In genomic region chr12:108179246-108179320, GRCm38 (mm10) we compare ENCODE assay signal across 8 mouse cellular contexts. TPM values are rescaled to one million over a fixed set of nuclear protein-coding genes. Genes with fewer than 3 reads are reported as not detected.
A peak's percentile ranks its signal among the peaks of the same experiment; 100 is the strongest.
DNase-seq lines count a peak whose midpoint lies in the region; ATAC-seq and TF ChIP-seq lines count a peak whose summit lies in the region.

TSS of gene Setd3 (minus strand) at chr12:108179314.

- TF ChIP-seq POLR2A in thymus, adult 2 months (IDR thresholded peaks at IDR 0.05; ENCODE audit: control insufficient read depth, extremely low read depth, insufficient read depth, low read length, poor library complexity), result no peak
- no peak for TF ChIP-seq POLR2A in limb, embryonic 14.5 days (IDR thresholded peaks at IDR 0.05; ENCODE audit: borderline replicate concordance, extremely low read depth, insufficient read depth, insufficient read length)

- peak within 1 kb of the TSS; percentile 49 for H3K27ac ChIP-seq in thymus, adult 2 months (ENCODE audit: control insufficient read depth, insufficient read depth, low read length)
- H3K27ac ChIP-seq in limb, embryonic 14.5 days (replicated peaks; ENCODE audit: low read depth, low read length), result peak within 1 kb of the TSS; percentile 83
- peak within 1 kb of the TSS; percentile 91 for H3K27ac ChIP-seq in stomach, embryonic 14.5 days (ENCODE audit: low read length)

- TF ChIP-seq CTCF in thymus, adult 2 months (IDR thresholded peaks at IDR 0.05; ENCODE audit: borderline replicate concordance, control insufficient read depth, extremely low read depth, insufficient read depth, low read length, poor library complexity), result no peak

- ATAC-seq in erythroid progenitor cell, adult 5-6 weeks (replicated peaks; ENCODE audit: low FRiP score, poor library complexity, severe bottlenecking), result no peak
- no peak for ATAC-seq in limb, embryonic 14.5 days (ENCODE audit: low FRiP score, low read depth)
- ATAC-seq in stomach, embryonic 14.5 days (ENCODE audit: insufficient number of reproducible peaks, insufficient read depth, low FRiP score, low read depth), result no peak

- H3K27me3 ChIP-seq in thymus, adult 2 months (ENCODE audit: control insufficient read depth, insufficient read depth, low read length), result no peaks in the 10 kb centered on the region
- no peaks in the 10 kb centered on the region for H3K27me3 ChIP-seq in limb, embryonic 14.5 days (ENCODE audit: control insufficient read depth, insufficient read depth, low read length)
- H3K27me3 ChIP-seq in stomach, embryonic 14.5 days (ENCODE audit: control insufficient read depth, insufficient read depth, low read length), result no peaks in the 10 kb centered on the region

- peak within 1 kb of the TSS; percentile 93 for H3K9ac ChIP-seq in limb, embryonic 14.5 days (ENCODE audit: low read depth, low read length, severe bottlenecking)
- peak within 1 kb of the TSS; percentile 94 for H3K9ac ChIP-seq in stomach, embryonic 14.5 days (replicated peaks; ENCODE audit: low read depth, low read length)

- H3K36me3 ChIP-seq in thymus, adult 2 months (ENCODE audit: control insufficient read depth, insufficient read depth, low read length), result no peaks in the 10 kb centered on the region
- peaks cover 20% of the 10 kb centered on the region for H3K36me3 ChIP-seq in limb, embryonic 14.5 days (ENCODE audit: control insufficient read depth, insufficient read depth, low read length)
- H3K36me3 ChIP-seq in stomach, embryonic 14.5 days (ENCODE audit: control insufficient read depth, insufficient read depth, low read length), result peaks cover 5% of the 10 kb centered on the region; the same call in 1 of the 2 replicates

- peak within 1 kb of the TSS; percentile 71 for H3K4me2 ChIP-seq in limb, embryonic 14.5 days (replicated peaks; ENCODE audit: low read depth, low read length, severe bottlenecking)
- H3K4me2 ChIP-seq in stomach, embryonic 14.5 days (replicated peaks; ENCODE audit: low read depth, low read length), result peak within 1 kb of the TSS; percentile 78

- intact Hi-C loops in heart, postnatal 36 days (cut with DNase I), result no loop called here

- no peaks in the 10 kb centered on the region for H3K4me1 ChIP-seq in thymus, adult 2 months (replicated peaks; ENCODE audit: control insufficient read depth, insufficient read depth, low read length)
- H3K4me1 ChIP-seq in limb, embryonic 14.5 days (ENCODE audit: control insufficient read depth, insufficient read depth, low read length), result peaks cover 27% of the 10 kb centered on the region
- H3K4me1 ChIP-seq in stomach, embryonic 14.5 days (ENCODE audit: control insufficient read depth, insufficient read depth, low read length), result peaks cover 23% of the 10 kb centered on the region

- 0% methylated on average over 8 of the region's 9 CpGs for WGBS in thymus, adult 2 months
- WGBS in limb, embryonic 14.5 days, result 0% methylated on average over 1 of the region's 9 CpGs
- WGBS in stomach, embryonic 14.5 days, result 0% methylated on average over 9 of the region's 9 CpGs

- peak within 1 kb of the TSS; percentile 89 for H3K4me3 ChIP-seq in thymus, adult 2 months (ENCODE audit: control insufficient read depth, insufficient read depth, low read length)
- peak within 1 kb of the TSS; percentile 100 for H3K4me3 ChIP-seq in limb, embryonic 14.5 days (replicated peaks; ENCODE audit: low read length)
- peak within 1 kb of the TSS; percentile 95 for H3K4me3 ChIP-seq in stomach, embryonic 14.5 days (ENCODE audit: low read depth, low read length)

- no peak for DNase-seq in thymus, adult 2 months
- DNase-seq in thymus, postnatal 4 days, result no peak
- no peak for DNase-seq in heart, postnatal 36 days
- no peak for DNase-seq in limb, embryonic 14.5 days (ENCODE audit: low spot score)
- DNase-seq in cerebellum, adult 11-12 months, result no peak
- DNase-seq in ovary, postnatal 10 days (ENCODE audit: low spot score), result no peak

- no peaks in the 10 kb centered on the region for H3K9me3 ChIP-seq in limb, embryonic 14.5 days (ENCODE audit: control insufficient read depth, low read length)
- H3K9me3 ChIP-seq in stomach, embryonic 14.5 days (ENCODE audit: control insufficient read depth, low read depth, low read length), result no peaks in the 10 kb centered on the region

RNA-seq across cellular contexts. Expression of gene Setd3, which starts in this region (rescaled TPM):
- polyA plus RNA-seq in thymus, adult 2 months (2012; rRNA removed), result 27.6 and 28.5 TPM in 2 replicates
- total RNA-seq in erythroid progenitor cell, adult 5-6 weeks (2015; ENCODE audit: low replicate concordance), result 121 and 122 TPM in 2 replicates
- total RNA-seq in erythroid progenitor cell, adult 5-6 weeks (2017; ENCODE audit: low replicate concordance), result 162 and 177 TPM in 2 replicates
- 10 to 100 TPM; 83.9 to 91.6 TPM for total RNA-seq in heart, postnatal 36 days (2021)
- 55.1 and 62.5 TPM in 2 replicates for polyA plus RNA-seq in limb, embryonic 14.5 days (2012; rRNA removed)
- polyA plus RNA-seq in limb, embryonic 14.5 days (2014; fragmentation: Nextera tagmentation; extraction: Ambion mirVana), result 75.4 and 76.1 TPM in 2 replicates
- polyA plus RNA-seq in stomach, embryonic 14.5 days (2014; fragmentation: Nextera tagmentation; extraction: Ambion mirVana), result 74.2 and 80.8 TPM in 2 replicates
